Mouse (Mus musculus) left cerebral cortex, postnatal 25 days (tissue): ENCODE measurements around the gene Gm14137. TPM values are rescaled to one million over a fixed set of nuclear protein-coding genes. Genes with fewer than 3 reads are reported as not detected.

Experiments
- DNase-seq, 2 experiments: peaks; one replicate each; pipeline ENCODE4 v3.0.0; 2022; ENCODE audit warnings: low spot score in 2 of 2, mixed read lengths in 1 of 2
- intact Hi-C: fragments of 180-260 bp; cut with DNase I; formaldehyde crosslinking; loops from one replicate; pipeline ENCODE4 v1.15.1; 2025
- total RNA-seq, 2 experiments: library from RNA; stranded (reverse); gene quantifications; 2 replicates each; pipeline ENCODE4 v1.2.3; 2021

Gene Gm14137
- not detected for total RNA-seq

GRCm38 (mm10) chr2:119173991-119174651 is at the start of gene Gm14137:
TSS of gene Gm14137 (plus strand) at chr2:119174509.
- intact Hi-C loops, result no loop called here
- no peak for DNase-seq

GRCm38 (mm10) chr2:119136346-119136898 is 37.9 kb upstream of the Gm14137 start:
- DNase-seq, result no peak
- intact Hi-C loops, result no loop called here

GRCm38 (mm10) chr2:119145199-119145598 is 29.1 kb upstream of the Gm14137 start:
- intact Hi-C loops, result no loop called here
- DNase-seq, result no peak

DNA sequence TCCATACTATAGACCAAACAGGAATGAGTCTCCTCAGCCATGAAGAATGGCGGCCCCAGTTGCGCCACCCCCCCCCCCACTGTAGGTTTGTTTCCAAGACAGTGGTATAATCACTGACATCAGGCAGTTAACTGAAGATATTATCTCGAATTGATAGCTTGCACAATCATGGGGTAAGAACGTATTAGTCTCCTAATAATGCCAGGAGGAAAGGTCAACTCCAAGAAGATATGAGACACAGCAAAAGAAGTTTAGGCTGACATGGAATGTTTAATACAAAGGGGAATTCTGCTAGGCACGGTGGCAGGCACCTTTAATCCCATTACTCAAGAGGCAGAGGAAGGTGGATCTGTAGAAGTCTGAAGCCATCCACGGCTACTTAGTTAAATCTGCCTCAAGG is 27.9 kb upstream of the Gm14137 start:
- intact Hi-C loops, result no loop called here
- no peak for DNase-seq

DNA sequence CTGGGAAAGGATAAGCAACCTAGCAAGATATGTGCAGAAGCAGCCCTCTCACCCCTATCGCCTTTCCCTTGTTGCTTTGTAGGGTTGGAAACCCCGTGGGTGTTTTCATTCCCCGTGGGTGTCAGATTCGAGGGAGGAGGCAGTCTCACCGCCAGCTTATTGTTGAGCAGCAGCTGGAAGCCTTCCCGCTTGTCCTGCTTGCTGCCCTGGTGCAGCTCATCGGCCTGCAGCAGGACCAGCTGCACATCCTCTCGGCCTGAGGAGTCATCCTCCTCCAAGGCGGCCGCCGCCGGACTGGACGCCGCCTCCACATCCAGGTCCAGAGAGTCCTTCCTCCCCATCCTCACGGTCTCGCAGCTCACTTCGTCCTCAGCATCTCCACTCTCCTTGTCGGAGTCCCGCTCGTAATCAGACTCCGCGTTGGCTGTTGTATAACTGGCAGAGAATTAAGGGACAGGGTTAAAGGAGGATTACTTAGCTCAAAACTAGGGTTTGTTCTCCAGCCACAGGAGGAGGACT is 27.1 kb upstream of the Gm14137 start:
- intact Hi-C loops, result no loop called here
- peak in 1 of 2 experiments; percentile 7 for DNase-seq

DNA sequence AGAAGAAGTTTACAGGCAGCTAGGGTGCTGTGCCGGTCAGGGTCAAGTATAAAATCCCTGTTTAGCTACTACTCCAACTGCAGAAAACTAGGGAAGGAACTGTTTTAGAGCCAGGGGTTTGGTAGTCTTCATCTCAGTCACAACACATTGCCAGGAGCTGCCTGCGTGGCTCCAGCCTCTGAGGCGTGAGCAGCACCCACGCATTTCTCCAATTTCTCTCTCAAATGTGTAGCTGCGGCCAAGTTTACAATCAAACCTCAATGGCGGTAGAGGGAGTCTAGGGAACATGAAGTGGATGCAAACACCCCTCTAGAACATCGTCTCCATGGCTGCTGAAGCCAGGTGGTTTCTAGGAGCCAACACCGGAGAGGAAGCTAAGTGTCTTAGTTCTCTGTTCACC is 26.5 kb upstream of the Gm14137 start:
- DNase-seq, result peak; percentile 33 to 74

DNA sequence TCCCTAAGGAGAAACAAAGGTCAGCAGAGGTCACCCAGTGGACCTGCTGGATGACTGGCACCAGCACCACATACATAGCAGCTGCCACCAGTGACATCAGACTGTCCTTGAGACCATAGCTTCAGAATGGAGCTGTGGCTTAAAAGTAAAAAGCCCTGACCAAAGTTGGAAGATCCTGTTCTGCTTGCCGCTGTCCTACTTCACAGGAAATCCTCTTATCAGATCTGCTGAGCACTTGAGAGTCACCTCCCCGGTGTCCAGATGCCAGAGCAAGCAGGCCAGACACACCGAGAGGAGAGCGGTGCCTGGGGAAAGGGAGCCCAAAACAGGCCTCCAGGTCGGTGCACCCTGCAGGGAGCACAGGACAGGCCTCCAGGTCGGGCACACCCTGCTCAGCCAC is 22.1 kb upstream of the Gm14137 start:
- intact Hi-C loops, result no loop called here

More for the DNA sequence above, 26.5 kb upstream of the Gm14137 start:
- intact Hi-C loops, result no loop called here

DNA sequence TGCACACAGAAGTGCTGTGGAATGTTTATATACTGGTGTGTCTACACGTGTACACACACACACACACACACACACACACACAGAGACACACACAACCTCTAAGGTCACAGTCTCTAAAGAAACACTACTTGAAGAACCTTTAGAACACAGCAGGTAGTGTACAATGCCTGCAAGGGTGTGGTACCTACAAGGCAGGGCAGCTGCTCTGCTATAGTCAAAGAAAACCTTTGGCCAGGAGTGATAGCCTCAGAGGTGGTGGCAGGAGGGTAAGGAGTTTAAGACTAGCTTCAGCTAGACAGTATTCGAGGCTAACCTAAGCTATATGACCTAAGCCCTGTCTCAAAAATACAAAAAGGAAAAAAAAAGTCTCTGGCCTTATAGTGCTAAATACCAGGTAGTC is 19.6 kb upstream of the Gm14137 start:
- intact Hi-C loops, result loop anchor here (5.0 kb wide), 1 partner anchor 107 kb away; the partner anchor contains the start of gene Knl1
- DNase-seq, result no peak

More for the DNA sequence above, 22.1 kb upstream of the Gm14137 start:
- no peak for DNase-seq

- intact Hi-C loops, result loop anchor here (5.0 kb wide), 1 partner anchor 108 kb away; the partner anchor contains the start of gene Knl1
- DNase-seq, result no peak
These were observed 18.9 kb upstream of the Gm14137 start for GRCm38 (mm10) chr2:119155388-119155787.

DNA sequence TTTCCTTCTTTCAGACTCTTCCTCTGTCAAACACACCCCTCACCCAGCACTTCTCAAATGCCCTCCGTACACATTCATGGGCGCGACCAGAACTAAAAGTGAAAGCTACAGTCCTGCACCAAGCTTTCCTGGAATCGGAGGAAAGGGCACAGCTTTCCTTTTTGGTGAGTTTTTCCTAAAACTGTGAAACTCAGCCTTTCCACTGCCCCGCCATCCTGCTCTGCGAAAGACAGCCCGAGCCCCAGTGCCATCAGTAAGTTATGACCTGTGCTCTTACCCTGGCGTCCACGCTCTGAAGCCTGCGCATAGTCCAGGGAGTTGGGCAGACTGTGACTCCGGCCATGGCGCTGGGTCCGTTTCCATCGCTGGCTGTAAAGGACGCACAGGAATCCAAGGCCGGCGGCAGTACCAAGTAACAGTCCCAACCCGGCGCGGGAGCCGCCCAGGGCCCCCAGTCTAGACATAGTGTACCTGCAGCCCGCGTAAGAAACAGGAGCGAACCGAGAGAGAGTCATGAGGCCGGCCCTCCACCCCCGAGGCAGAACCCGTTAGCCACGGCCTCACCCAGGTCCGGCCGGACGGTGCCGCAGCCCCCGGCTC is 18.1 kb upstream of the Gm14137 start:
- intact Hi-C loops, result loop anchor here (5.0 kb wide), 1 partner anchor 109 kb away; the partner anchor contains the start of gene Knl1
- DNase-seq, result peak in 1 of 2 experiments; percentile 4

DNA sequence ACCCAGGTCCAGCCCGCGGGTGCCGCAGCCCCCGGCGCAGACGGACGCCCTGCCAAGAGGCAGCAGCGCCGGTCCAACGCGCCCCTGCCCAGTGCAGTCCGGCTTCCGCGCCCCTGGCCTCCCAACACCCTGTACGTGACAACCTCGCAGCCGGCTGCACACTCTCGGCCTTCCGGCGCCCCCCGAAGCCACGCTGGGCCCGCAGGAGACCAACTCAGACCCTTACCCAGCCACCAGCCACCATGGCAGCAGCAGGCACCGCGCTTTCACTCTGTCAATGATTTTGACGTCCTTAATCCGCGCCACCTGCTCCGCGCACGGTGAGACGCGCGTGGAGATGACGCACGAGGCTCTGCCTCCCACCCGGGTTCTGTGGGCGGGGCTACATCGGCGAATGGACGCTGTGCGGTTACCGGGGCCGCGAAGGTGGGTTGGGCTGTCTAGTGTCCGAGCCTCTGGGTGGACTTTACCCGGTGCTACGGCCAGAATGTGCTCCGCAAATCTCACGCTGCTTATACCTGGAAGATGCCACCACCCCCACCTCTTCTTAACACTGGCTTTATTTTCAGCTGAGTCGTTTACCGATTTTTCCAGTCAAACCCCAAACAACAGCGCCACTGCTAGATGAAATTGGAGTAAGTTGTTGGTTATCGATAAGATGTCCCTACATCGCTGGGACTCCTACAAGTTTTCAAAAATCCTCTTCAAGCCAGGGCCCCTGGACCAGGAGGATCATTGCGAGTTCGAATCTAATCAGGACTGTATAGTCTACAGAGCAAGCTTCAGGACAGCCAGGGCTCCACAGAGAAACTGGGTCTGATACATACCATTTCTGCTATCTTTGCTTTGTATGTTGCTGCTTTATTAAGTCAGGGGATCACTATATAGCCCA is 17.4 kb upstream of the Gm14137 start, which contains the start of gene Rmdn3:
Rmdn3 (minus strand) TSS at position 354 of the 892 bp plus-strand sequence.
- intact Hi-C loops, result loop anchor here (5.0 kb wide), 1 partner anchor 110 kb away; the partner anchor contains the start of gene Knl1
- peak; percentile 97 to 99 for DNase-seq

GRCm38 (mm10) chr2:119157836-119158235 is 16.5 kb upstream of the Gm14137 start:
- intact Hi-C loops, result loop anchor here (5.0 kb wide), 1 partner anchor 111 kb away; the partner anchor contains the start of gene Knl1
- no peak for DNase-seq

DNA sequence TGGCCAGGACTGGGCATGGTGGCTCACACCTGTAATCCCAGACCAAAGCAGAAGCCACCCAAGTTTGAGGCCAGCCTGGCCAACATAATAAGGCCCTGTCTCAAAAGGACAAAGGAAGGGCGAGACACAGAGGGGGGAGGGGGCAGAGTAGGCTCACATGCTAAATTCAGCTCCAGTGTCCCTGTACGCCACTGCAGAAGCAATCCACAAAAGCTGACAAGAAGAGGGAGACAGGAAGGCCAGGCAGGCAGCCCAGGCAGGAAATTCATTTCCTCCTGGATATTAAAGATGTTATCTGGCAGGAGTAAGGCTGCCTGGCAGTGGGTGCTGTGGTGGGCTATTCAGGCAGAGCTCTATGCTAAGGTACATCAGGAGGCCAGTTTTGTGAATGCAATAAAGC is 13.1 kb upstream of the Gm14137 start:
- DNase-seq, result no peak
- intact Hi-C loops, result no loop called here

GRCm38 (mm10) chr2:119163135-119163534 is 11.2 kb upstream of the Gm14137 start:
- intact Hi-C loops, result no loop called here
- DNase-seq, result no peak

DNA sequence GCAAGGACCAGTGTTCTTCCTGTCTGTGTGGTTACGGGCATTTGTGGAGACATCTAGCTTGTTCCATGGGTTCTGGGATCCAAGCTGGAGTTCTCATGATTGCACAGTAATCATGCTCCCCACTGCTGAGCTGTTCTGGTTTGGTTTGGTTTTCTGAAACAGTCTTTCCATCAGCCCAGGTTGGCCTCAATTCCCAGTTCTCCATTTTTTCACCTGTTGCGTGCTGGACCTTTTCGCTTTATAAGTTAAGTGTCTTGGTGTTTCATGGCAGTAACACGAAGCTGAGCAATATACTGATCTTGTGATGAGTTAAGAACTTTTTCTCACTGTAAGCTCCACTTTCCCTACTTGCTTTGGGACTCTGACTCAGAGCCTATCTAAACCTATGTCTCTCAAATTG is 10.3 kb upstream of the Gm14137 start:
- intact Hi-C loops, result no loop called here
- DNase-seq, result no peak

DNA sequence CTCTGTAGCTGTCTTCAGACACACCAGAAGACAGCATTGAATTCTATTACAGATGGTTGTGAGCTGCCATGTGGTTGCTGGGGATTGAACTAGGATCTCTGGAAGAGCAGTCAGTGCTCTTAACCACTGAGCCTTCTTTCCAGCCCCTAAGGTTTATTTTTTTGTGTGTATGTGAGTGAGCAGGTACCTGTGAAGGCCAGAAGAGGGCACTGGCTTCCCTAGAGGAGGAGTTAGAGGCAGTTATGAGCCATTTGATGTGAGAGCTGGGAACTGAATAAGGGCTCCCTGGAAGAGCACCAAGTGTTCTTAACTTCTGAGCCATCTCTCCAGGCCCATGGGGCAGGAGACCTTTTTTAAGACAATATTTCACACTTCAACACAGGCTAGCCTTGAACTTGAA is 8.9 kb upstream of the Gm14137 start:
- intact Hi-C loops, result no loop called here

DNA sequence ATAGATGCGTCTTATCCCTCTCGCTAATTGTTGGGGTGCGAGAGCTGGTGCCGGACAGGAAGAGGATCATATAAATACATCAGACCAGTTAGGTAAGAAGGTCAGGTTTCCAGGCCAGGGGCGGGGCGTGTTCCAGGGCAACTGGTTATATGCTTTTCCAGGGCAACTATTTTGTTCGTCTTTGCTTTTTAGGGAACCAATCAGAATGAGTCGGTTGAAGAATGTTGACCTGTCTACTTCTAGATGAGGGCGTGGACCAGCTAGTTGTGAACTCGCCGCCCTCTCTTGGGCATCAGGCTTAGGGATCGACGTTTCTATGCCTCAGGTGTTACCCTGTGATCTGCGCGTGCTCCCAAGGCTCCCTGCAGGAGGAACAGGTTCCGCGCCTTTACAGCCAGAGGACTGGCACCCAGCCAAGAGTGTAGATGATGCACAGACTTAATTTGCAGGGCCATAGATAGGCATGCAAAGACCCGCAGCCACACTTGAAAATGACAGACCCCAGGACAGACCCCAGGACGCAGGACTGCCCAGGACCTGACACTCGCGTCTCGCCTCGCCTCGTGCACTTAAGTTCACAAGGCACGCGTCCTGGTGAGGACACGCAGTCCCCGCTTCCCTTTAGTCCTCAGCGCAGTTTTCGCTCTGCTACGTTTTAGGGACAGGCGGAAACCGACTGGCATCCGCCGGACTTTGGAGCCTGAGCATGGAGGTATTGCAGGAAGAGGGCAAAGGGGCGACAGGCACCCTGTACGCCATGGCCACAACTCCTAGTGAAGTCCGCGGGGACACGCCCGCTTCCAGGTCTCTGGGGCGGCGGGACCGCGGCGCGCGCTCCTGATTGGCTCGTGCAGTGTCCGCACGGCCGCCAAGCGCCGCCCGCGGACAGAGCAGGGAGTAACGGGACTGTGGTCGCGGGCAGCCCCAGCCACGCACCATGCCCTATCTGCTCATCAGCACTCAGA is 7.1 kb upstream of the Gm14137 start, which contains the start of gene Gchfr:
Gchfr (plus strand) TSS at position 873 of the 965 bp plus-strand sequence.
- peak; percentile 30 to 33 for DNase-seq
- intact Hi-C loops, result no loop called here

More for the DNA sequence above, 8.9 kb upstream of the Gm14137 start:
- DNase-seq, result no peak

DNA sequence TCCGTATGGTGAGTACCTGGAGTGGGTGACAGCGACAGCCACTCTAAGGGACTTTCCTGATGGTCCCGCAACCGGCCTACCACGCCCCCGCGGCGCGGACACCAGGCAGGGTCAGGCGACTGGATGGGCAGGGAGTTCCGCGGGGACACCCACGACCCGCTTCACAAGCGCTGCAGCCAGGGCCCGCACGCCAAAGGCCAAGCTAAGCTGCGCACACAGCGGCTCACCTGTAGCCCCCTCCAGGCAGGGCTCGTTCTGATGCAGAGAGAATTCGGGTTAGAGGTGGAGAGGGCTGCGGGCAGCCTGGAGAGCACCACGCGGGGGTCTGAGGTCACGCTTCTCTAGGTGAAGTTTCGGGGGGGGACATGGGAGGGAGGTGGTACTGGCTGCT is 6.4 kb upstream of the Gm14137 start:
- DNase-seq, result no peak
- intact Hi-C loops, result no loop called here
